Mouse (Mus musculus) heart, postnatal 4 days (tissue): ENCODE measurements around the gene Fn1. TPM values are rescaled to one million over a fixed set of nuclear protein-coding genes. Genes with fewer than 3 reads are reported as not detected.

ENCODE experiments used
- total RNA-seq, 2 experiments: library from RNA; stranded (reverse); gene quantifications; 2 replicates each; pipeline ENCODE4 v1.2.3; 2021

The Fn1 gene
- total RNA-seq, 2 experiments from 2014 or later = 515 to 516 TPM

Other genes starting within 250 kb of the Fn1 start
- under 1 TPM; 0.77 to 0.83 TPM for gene Abca12, start 238.3 kb downstream of the Fn1 start, total RNA-seq
- gene Atic, start 96.0 kb downstream of the Fn1 start, total RNA-seq = 10 to 100 TPM; 33.0 to 33.4 TPM